Mouse (Mus musculus): ENCODE results near the gene Cdk6.

DNA sequence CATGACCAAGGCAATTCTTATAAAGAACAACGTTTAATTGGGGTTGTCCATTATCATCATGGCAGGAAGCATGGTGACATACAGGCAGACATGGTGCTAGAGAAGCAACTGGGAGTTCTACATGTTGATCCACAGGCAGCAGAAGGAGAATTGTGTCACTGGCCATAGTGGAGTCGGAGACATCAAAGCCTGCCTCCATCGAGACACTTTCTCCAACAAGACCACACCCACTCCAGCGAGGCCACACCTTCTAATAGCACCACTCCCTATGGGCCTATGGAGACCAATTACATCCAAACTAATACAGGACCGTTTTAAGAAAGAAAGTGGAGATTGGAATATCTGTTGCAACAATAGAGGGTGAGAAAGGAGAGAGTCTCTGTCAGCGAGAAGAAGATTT, 200.6 kb downstream of the Cdk6 start:
- TF ChIP-seq CTCF (IDR thresholded peaks at IDR 0.05; ENCODE audit: borderline replicate concordance, extremely low read depth, insufficient read depth, insufficient read length) (no peak), POLR2A (IDR thresholded peaks at IDR 0.05; ENCODE audit: borderline replicate concordance, extremely low read depth, insufficient read depth, insufficient read length, poor library complexity, severe bottlenecking) (no peak)
